Mouse (Mus musculus): ENCODE results near the gene Hs3st5. TPM values are rescaled to one million over a fixed set of nuclear protein-coding genes. Genes with fewer than 3 reads are reported as not detected.

Gene Hs3st5
- polyA plus RNA-seq, 1 experiment from 2014 or later, result 2.2 TPM

DNA sequence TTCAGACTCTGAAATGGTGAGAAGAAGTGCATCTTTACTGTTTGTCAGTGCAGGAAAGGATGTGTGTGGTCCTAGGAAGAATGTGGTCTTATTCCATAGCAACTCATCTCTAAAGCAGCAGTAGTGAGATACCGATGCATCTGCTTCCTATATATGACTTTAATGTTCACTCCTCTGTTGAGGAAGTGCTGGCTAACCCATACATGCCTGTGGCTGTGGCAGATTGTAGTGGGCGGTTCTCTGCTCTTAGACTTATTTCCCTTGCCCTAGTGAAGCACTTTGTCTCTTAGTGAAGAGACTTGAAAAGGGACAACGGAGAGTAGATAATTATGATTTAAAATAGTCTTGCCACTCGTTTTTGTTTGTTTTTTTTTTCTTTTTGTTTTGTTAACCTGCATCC lies 47.4 kb downstream of the Hs3st5 start:
- ATAC-seq (ENCODE audit: low FRiP score), result no peak

DNA sequence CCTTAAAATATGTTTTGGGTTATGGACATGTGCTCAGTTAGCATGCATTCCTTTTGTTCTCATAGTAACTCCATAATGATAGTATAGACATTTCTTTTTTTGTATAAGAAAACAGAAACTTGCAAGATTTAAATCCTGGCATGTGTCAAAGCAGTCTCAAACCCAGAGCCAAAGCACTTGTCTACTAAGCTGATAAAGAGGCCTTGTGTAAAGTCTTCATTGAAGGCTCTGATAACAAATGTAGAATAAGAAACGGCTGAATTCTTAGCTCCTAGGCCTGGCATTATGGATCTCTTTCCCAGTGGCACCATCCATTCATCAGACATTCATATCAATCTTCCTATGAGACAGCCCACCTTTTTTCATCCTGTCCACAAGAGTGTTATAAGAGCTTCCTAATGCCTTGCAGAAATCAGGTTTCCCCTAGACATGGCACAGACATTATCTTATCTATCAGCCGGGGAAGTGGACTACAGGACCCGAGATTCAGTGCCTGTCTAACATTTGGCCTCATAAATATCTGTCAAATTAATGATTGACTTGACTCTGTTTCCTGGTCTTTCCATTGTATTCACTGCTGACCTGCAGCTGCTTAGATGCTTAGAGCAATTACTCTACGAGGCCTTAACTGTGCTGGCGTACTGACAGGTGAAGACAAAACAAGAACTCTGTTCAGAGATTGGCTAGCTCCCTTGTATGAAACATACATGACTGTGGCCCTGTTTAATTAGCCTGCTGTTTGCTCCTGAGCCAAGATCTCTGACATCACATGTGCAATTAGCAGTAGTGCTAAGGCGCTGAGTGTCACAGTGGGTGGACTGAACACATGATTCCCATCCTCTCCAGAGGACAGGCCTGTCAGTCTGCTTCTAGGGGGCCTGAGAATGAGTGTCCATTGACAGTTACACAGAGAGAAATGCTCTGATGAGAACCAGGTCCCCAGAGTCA lies 48.6 kb downstream of the Hs3st5 start:
- 79% methylated on average over 6 of the region's 6 CpGs for WGBS
- H3K27me3 ChIP-seq (ENCODE audit: control insufficient read depth, insufficient read depth, low read length), result no peaks in the 10 kb centered on the region
- no peaks in the 10 kb centered on the region for H3K4me1 ChIP-seq (ENCODE audit: control insufficient read depth, insufficient read depth, low read length)
- DNase-seq (ENCODE audit: low spot score, missing footprints) (no peak), ATAC-seq (ENCODE audit: low FRiP score) (peak; percentile 82)
- H3K36me3 ChIP-seq (ENCODE audit: control insufficient read depth, insufficient read depth, low read length), result no peaks in the 10 kb centered on the region
- H3K27ac ChIP-seq (ENCODE audit: low read depth, low read length), result no peak overlapping the region
- H3K4me2 ChIP-seq, result no peak overlapping the region
- H3K9me3 ChIP-seq (ENCODE audit: control insufficient read depth, low read length), result no peaks in the 10 kb centered on the region
- H3K9ac ChIP-seq (ENCODE audit: low read length), result no peak overlapping the region
- no peak overlapping the region for H3K4me3 ChIP-seq (ENCODE audit: low read depth, low read length)

More for the DNA sequence above, 47.4 kb downstream of the Hs3st5 start:
- Histone ChIP-seq H3K9me3 (ENCODE audit: control insufficient read depth, low read length) (no peaks in the 10 kb centered on the region), H3K4me3 (ENCODE audit: low read depth, low read length) (no peak overlapping the region), H3K4me2 (no peak overlapping the region), H3K9ac (ENCODE audit: low read length) (no peak overlapping the region), H3K27ac (ENCODE audit: low read depth, low read length) (no peak overlapping the region), H3K36me3 (ENCODE audit: control insufficient read depth, insufficient read depth, low read length) (no peaks in the 10 kb centered on the region), H3K4me1 (ENCODE audit: control insufficient read depth, insufficient read depth, low read length) (no peaks in the 10 kb centered on the region), H3K27me3 (ENCODE audit: control insufficient read depth, insufficient read depth, low read length) (no peaks in the 10 kb centered on the region)
- no peak for DNase-seq (ENCODE audit: low spot score, missing footprints)
- 77% methylated on average over 4 of the region's 4 CpGs for WGBS

DNA sequence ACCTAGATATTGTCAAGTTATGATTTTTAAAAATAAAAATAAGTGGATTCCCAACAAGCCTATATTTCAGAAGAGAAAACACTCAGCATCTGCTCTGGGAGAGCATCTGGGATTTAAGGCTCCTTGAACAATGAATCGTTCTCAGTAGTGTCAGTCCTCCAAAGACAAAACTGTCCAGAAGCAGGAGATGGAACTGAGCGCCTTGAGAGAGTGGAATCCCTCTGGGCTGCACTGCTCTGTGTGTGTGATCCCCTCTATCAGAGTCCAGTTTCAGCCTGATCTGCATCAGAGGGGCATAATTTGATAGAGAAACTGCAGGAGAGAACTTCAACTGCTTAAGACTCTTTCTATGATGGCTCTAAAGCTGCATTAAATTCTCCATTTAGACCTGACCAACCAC lies 49.5 kb downstream of the Hs3st5 start:
- Histone ChIP-seq H3K9me3 (ENCODE audit: control insufficient read depth, low read length) (no peaks in the 10 kb centered on the region), H3K4me2 (no peak overlapping the region), H3K36me3 (ENCODE audit: control insufficient read depth, insufficient read depth, low read length) (no peaks in the 10 kb centered on the region), H3K4me1 (ENCODE audit: control insufficient read depth, insufficient read depth, low read length) (no peaks in the 10 kb centered on the region), H3K4me3 (ENCODE audit: low read depth, low read length) (no peak overlapping the region), H3K27ac (ENCODE audit: low read depth, low read length) (no peak overlapping the region), H3K27me3 (ENCODE audit: control insufficient read depth, insufficient read depth, low read length) (no peaks in the 10 kb centered on the region), H3K9ac (ENCODE audit: low read length) (no peak overlapping the region)
- 67% methylated on average over 2 of the region's 2 CpGs for WGBS
- ATAC-seq (ENCODE audit: low FRiP score) (no peak), DNase-seq (ENCODE audit: low spot score, missing footprints) (no peak)

DNA sequence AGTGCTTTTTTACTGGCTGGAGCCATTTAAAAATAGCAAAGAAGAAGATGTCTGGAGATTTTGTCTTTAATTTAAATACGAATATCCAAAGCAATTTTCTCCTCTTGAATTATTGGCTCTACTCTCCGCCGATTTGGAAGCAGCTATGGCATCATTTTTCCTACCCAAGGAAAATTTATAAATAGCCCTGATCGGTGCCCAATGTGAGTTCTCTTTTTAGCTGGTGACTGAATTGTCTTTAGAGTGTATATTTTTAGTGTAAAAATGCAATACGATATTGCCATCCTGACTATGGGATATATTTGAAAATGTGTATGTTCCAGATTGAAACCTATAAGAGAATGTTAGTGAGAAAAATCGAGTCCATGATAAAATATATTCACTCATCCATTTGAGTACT lies 51.1 kb downstream of the Hs3st5 start:
- Histone ChIP-seq H3K9me3 (ENCODE audit: control insufficient read depth, low read length) (no peaks in the 10 kb centered on the region), H3K36me3 (ENCODE audit: control insufficient read depth, insufficient read depth, low read length) (no peaks in the 10 kb centered on the region), H3K4me1 (ENCODE audit: control insufficient read depth, insufficient read depth, low read length) (no peaks in the 10 kb centered on the region), H3K27ac (ENCODE audit: low read depth, low read length) (no peak overlapping the region), H3K9ac (ENCODE audit: low read length) (no peak overlapping the region), H3K27me3 (ENCODE audit: control insufficient read depth, insufficient read depth, low read length) (no peaks in the 10 kb centered on the region), H3K4me3 (ENCODE audit: low read depth, low read length) (no peak overlapping the region), H3K4me2 (no peak overlapping the region)
- 94% methylated on average over 6 of the region's 6 CpGs for WGBS
- ATAC-seq (ENCODE audit: low FRiP score), result no peak
- no peak for DNase-seq (ENCODE audit: low spot score, missing footprints)

DNA sequence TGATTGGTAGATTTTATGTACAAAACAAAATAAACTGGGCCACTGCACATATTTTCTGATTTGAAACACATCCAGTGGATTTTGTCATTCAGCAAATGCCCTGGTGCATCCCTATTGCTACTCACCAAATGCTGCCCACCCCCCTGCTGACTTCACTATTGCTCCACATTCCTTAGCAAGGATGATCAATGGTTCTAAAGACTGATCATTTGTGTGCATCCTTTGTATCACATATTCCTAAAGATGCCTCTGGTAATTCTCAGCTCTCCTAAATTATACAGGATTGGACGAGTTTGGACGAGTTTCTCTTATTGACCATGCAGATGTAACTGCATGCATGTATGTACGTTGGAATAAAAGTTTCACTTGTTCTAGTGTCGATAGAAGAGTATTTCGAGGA lies 52.1 kb downstream of the Hs3st5 start:
- Histone ChIP-seq H3K9me3 (ENCODE audit: control insufficient read depth, low read length) (no peaks in the 10 kb centered on the region), H3K4me2 (no peak overlapping the region), H3K4me3 (ENCODE audit: low read depth, low read length) (no peak overlapping the region), H3K27ac (ENCODE audit: low read depth, low read length) (no peak overlapping the region), H3K36me3 (ENCODE audit: control insufficient read depth, insufficient read depth, low read length) (no peaks in the 10 kb centered on the region), H3K27me3 (ENCODE audit: control insufficient read depth, insufficient read depth, low read length) (no peaks in the 10 kb centered on the region), H3K9ac (ENCODE audit: low read length) (no peak overlapping the region), H3K4me1 (ENCODE audit: control insufficient read depth, insufficient read depth, low read length) (no peaks in the 10 kb centered on the region)
- 87% methylated on average over 5 of the region's 5 CpGs for WGBS
- ATAC-seq (ENCODE audit: low FRiP score) (no peak), DNase-seq (ENCODE audit: low spot score, missing footprints) (no peak)

DNA sequence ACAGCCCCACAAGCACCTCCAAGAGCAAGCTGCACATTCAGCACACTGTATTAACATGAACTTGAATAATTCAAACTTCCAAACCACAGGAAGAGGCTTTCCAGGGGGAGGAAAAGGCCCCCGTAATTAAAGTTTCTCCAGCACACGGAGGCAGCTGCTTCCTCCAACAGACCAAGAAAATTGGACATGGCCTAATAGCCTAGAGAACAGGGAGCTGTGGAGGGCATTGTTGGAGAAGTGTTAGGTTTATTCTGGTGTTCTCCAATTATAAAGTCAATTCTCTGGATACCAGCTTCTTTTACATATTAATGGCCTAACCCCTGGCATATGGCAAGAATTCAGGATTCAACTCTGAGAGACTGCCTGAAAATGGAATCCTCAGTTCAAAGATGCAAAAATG lies 60.6 kb downstream of the Hs3st5 start:
- H3K27ac ChIP-seq (ENCODE audit: low read depth, low read length), result peak overlapping the region; percentile 25; the same call in 1 of the 2 replicates
- no peaks in the 10 kb centered on the region for H3K9me3 ChIP-seq (ENCODE audit: control insufficient read depth, low read length)
- no peak overlapping the region for H3K4me2 ChIP-seq
- H3K4me1 ChIP-seq (ENCODE audit: control insufficient read depth, insufficient read depth, low read length), result no peaks in the 10 kb centered on the region
- H3K4me3 ChIP-seq (ENCODE audit: low read depth, low read length), result no peak overlapping the region
- H3K27me3 ChIP-seq (ENCODE audit: control insufficient read depth, insufficient read depth, low read length), result no peaks in the 10 kb centered on the region
- no peak overlapping the region for H3K9ac ChIP-seq (ENCODE audit: low read length)
- H3K36me3 ChIP-seq (ENCODE audit: control insufficient read depth, insufficient read depth, low read length), result no peaks in the 10 kb centered on the region
- WGBS, result 45% methylated on average over 2 of the region's 2 CpGs
- ATAC-seq (ENCODE audit: low FRiP score) (peak; percentile 87), DNase-seq (ENCODE audit: low spot score, missing footprints) (no peak)

DNA sequence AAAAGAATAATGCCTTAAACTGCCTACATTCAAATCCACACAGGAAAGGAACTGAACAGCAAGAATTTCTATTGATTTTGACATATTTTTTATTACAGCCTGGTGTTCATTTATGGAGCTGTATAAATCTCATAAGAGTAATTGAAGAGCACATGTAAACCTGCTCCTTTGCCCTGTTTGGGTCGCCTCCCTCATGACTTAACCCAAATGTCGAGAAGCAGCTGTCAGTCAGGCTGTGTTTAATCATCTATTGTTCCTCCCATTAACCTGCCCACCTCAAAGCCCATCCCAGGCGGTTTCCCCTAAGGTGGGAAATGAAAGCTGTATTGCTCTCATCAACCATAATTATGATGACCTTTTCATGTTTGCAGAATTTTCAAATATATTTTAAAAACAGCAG lies 65.9 kb downstream of the Hs3st5 start:
- WGBS, result 80% methylated on average over 3 of the region's 3 CpGs
- no peak for DNase-seq (ENCODE audit: low spot score, missing footprints)
- H3K27me3 ChIP-seq (ENCODE audit: control insufficient read depth, insufficient read depth, low read length), result no peaks in the 10 kb centered on the region
- no peaks in the 10 kb centered on the region for H3K4me1 ChIP-seq (ENCODE audit: control insufficient read depth, insufficient read depth, low read length)
- H3K9me3 ChIP-seq (ENCODE audit: control insufficient read depth, low read length), result no peaks in the 10 kb centered on the region
- peak; percentile 75; the same call in 1 of the 2 replicates for ATAC-seq (ENCODE audit: low FRiP score)
- no peak overlapping the region for H3K4me3 ChIP-seq (ENCODE audit: low read depth, low read length)
- H3K9ac ChIP-seq (ENCODE audit: low read length), result no peak overlapping the region
- H3K36me3 ChIP-seq (ENCODE audit: control insufficient read depth, insufficient read depth, low read length), result no peaks in the 10 kb centered on the region
- H3K27ac ChIP-seq (ENCODE audit: low read depth, low read length), result no peak overlapping the region
- H3K4me2 ChIP-seq, result no peak overlapping the region

DNA sequence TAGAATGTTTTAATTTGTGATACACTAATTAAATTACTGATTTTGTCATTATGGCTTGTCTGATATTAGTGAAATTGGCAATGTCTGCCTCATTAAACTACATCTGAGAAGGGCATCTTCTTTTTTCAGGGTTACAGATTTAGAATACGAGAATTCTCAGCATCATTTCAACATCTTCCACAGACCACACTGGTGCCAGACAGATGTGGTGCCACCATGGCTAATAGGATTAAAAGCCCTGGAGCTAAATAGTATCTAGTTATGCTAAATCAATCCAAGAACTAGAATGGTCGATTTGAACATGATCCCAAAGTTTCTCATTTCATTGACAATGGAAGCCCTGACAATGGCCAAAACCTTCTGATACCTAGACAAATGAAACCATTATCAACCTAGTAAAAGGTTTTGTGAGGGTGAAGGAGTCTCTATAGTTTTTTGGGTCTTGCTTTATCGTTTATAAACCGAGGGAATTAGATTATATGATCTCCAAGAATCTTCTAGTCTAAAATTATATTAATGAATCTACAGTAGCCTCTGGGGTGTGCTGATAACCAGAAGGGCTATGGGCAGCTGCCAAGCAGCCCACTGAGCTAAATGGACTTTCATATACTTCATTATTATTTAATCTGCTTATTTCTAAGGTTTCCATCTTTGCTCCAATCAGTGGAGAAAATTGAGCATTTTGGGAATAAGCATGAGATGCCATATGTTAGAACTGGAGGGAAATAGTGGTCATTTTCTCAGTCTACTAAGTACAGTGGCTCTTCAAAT lies 71.9 kb downstream of the Hs3st5 start:
- Histone ChIP-seq H3K36me3 (ENCODE audit: control insufficient read depth, insufficient read depth, low read length) (no peaks in the 10 kb centered on the region), H3K9me3 (ENCODE audit: control insufficient read depth, low read length) (no peaks in the 10 kb centered on the region), H3K4me3 (ENCODE audit: low read depth, low read length) (no peak overlapping the region), H3K27me3 (ENCODE audit: control insufficient read depth, insufficient read depth, low read length) (no peaks in the 10 kb centered on the region), H3K9ac (ENCODE audit: low read length) (no peak overlapping the region), H3K4me2 (no peak overlapping the region), H3K27ac (ENCODE audit: low read depth, low read length) (no peak overlapping the region), H3K4me1 (ENCODE audit: control insufficient read depth, insufficient read depth, low read length) (no peaks in the 10 kb centered on the region)
- 52% methylated on average over 4 of the region's 4 CpGs for WGBS
- ATAC-seq (ENCODE audit: low FRiP score) (no peak), DNase-seq (ENCODE audit: low spot score, missing footprints) (no peak)

DNA sequence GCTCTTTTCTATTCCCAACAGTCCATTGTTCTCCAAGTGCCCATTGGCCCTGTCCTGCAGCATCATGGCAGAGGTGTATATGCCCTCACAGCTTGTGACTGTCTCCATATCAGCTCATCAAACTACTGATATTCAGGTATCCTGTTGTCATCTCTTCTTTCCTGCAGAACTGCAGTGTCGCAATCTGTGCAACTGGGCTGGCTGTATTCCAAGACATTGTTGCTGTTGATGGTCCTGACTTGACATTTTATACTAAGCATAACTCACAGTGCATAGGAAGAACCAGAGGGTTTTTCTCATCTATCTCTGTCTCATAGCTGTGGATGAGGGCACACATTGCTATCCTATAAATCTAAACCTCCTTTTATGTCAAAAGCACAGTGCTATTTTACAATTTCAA lies 103.8 kb downstream of the Hs3st5 start:
- Histone ChIP-seq H3K27ac (ENCODE audit: low read depth, low read length) (no peak overlapping the region), H3K4me3 (ENCODE audit: low read depth, low read length) (no peak overlapping the region), H3K36me3 (ENCODE audit: control insufficient read depth, insufficient read depth, low read length) (no peaks in the 10 kb centered on the region), H3K27me3 (ENCODE audit: control insufficient read depth, insufficient read depth, low read length) (no peaks in the 10 kb centered on the region), H3K9me3 (ENCODE audit: control insufficient read depth, low read length) (no peaks in the 10 kb centered on the region), H3K9ac (ENCODE audit: low read length) (no peak overlapping the region), H3K4me1 (ENCODE audit: control insufficient read depth, insufficient read depth, low read length) (no peaks in the 10 kb centered on the region), H3K4me2 (no peak overlapping the region)
- DNase-seq (ENCODE audit: low spot score, missing footprints), result no peak
- ATAC-seq (ENCODE audit: low FRiP score), result no peak
- WGBS, result 91% methylated on average over 1 of the region's 1 CpGs

Data from midbrain, embryonic 11.5 days (tissue).